Mouse (Mus musculus) limb, embryonic 15.5 days (tissue): ENCODE measurements around the gene Hist1h2ah. TPM values are rescaled to one million over a fixed set of nuclear protein-coding genes. Genes with fewer than 3 reads are reported as not detected.
"Not testable (repeated sequence)": the region's sequence is repeated elsewhere in the genome, so short reads cannot be mapped to it uniquely, and the experiment has no call there.

Experiments
- ATAC-seq: fragments of 200-750 bp; cut with Nextera tagmentation; 2 replicates; pipeline ENCODE4 v1.8.0; 2017; ENCODE audit warnings: low read depth, moderate TSS enrichment; ENCODE audit not compliant: insufficient number of reproducible peaks, low FRiP score, low TSS enrichment
- H3K27ac ChIP-seq: fragments of 300-500 bp; sonication (generic); 2 replicates; pipeline ENCODE4 v1.5.1; 2015; ENCODE audit warnings: moderate library complexity, mild to moderate bottlenecking, inconsistent platforms
- H3K27me3 ChIP-seq: fragments of 300-500 bp; sonication (generic); 2 replicates; pipeline ENCODE4 v1.6.1; 2015; ENCODE audit warnings: inconsistent platforms
- H3K36me3 ChIP-seq: fragments of 300-500 bp; sonication (generic); 2 replicates; pipeline ENCODE4 v1.6.1; 2015; ENCODE audit warnings: inconsistent platforms
- H3K4me1 ChIP-seq: fragments of 300-500 bp; sonication (generic); 2 replicates; pipeline ENCODE4 v1.6.1; 2015; ENCODE audit warnings: inconsistent platforms
- H3K4me2 ChIP-seq: fragments of 300-500 bp; sonication (generic); 2 replicates; pipeline ENCODE4 v1.6.1; 2015; ENCODE audit warnings: mild to moderate bottlenecking, inconsistent platforms
- H3K4me3 ChIP-seq: fragments of 300-500 bp; sonication (generic); 2 replicates; pipeline ENCODE4 v1.5.1; 2015; ENCODE audit warnings: mild to moderate bottlenecking, inconsistent platforms
- H3K9ac ChIP-seq: fragments of 300-500 bp; sonication (generic); 2 replicates; pipeline ENCODE4 v1.6.1; 2015; ENCODE audit warnings: inconsistent platforms
- H3K9me3 ChIP-seq: fragments of 300-500 bp; sonication (generic); 2 replicates; pipeline ENCODE4 v1.6.1; 2016; ENCODE audit warnings: inconsistent platforms
- WGBS: fragments of 180-500 bp; shearing (Covaris S2); methylation state at CpG from one replicate; pipeline ENCODE4 v1.1.7; 2015; 5-methylcytosine and 5-hydroxymethylcytosine counted together
- polyA plus RNA-seq: library from polyadenylated mRNA; unstranded; fragments of >200 nt; fragmentation: Nextera tagmentation; extraction: Ambion mirVana; gene quantifications from 2 replicates; pipeline ENCODE4 v1.2.1, GENCODE M21; 2015

The Hist1h2ah gene
- 4.7 and 7.2 TPM in 2 replicates for polyA plus RNA-seq

GRCm38 (mm10) chr13:22035267-22036148 lies at the start of gene Hist1h2ah, which contains the start of gene Hist1h2bk:
Gene Hist1h2ah, minus strand, starts transcription at chr13:22035568.
Gene Hist1h2bk, plus strand, starts transcription at chr13:22035870.
- not testable (repeated sequence) for H3K36me3 ChIP-seq, H3K9me3 ChIP-seq, H3K27me3 ChIP-seq
- Histone ChIP-seq H3K27ac (peak within 1 kb of the TSS; percentile 77), H3K4me1 (peaks cover 23% of the 10 kb centered on the region), H3K4me2 (peak within 1 kb of the TSS; percentile 52), H3K4me3 (peak within 1 kb of the TSS; percentile 43), H3K9ac (0 out of 2 replicates have a peak within 1 kb of the TSS, but pooled peaks have one; percentile 18)
- ATAC-seq: peak; percentile 97
- under 1% methylated on average over 24 of the region's 69 CpGs for WGBS

- not testable (repeated sequence) for H3K27ac ChIP-seq, H3K9ac ChIP-seq, H3K36me3 ChIP-seq, H3K27me3 ChIP-seq, ATAC-seq, H3K9me3 ChIP-seq, H3K4me1 ChIP-seq, H3K4me3 ChIP-seq, H3K4me2 ChIP-seq
- 72% methylated on average over 1 of the region's 1 CpGs for WGBS
These were observed 48.8 kb upstream of the Hist1h2ah start, which contains the start of gene Vmn1r188 for GRCm38 (mm10) chr13:22084140-22084539. Gene Vmn1r188, plus strand, starts transcription at chr13:22084440.

- 40% methylated on average over 1 of the region's 1 CpGs for WGBS
- no peak overlapping the region for H3K4me3 ChIP-seq
- H3K36me3 ChIP-seq: no peaks in the 10 kb centered on the region
- H3K4me2 ChIP-seq: no peak overlapping the region
- no peak overlapping the region for H3K9ac ChIP-seq
- H3K27ac ChIP-seq: no peak overlapping the region
- H3K9me3 ChIP-seq: no peaks in the 10 kb centered on the region
- H3K4me1 ChIP-seq: no peaks in the 10 kb centered on the region
- ATAC-seq: no peak
- H3K27me3 ChIP-seq: no peaks in the 10 kb centered on the region
These were observed 28.1 kb upstream of the Hist1h2ah start for GRCm38 (mm10) chr13:22063468-22063867.

GRCm38 (mm10) chr13:22061422-22061821 lies 26.1 kb upstream of the Hist1h2ah start:
- H3K9ac ChIP-seq: no peak overlapping the region
- H3K4me3 ChIP-seq: no peak overlapping the region
- H3K27me3 ChIP-seq: no peaks in the 10 kb centered on the region
- no peak overlapping the region for H3K4me2 ChIP-seq
- ATAC-seq: no peak
- no peak overlapping the region for H3K27ac ChIP-seq
- H3K9me3 ChIP-seq: no peaks in the 10 kb centered on the region
- no peaks in the 10 kb centered on the region for H3K36me3 ChIP-seq
- no peaks in the 10 kb centered on the region for H3K4me1 ChIP-seq
- 80% methylated on average over 1 of the region's 1 CpGs for WGBS

GRCm38 (mm10) chr13:22053754-22054153 lies 18.4 kb upstream of the Hist1h2ah start:
- ATAC-seq: no peak

GRCm38 (mm10) chr13:22051523-22051859 lies 16.1 kb upstream of the Hist1h2ah start:
- Histone ChIP-seq H3K4me3 (peak overlapping the region; percentile 49), H3K36me3 (no peaks in the 10 kb centered on the region), H3K27me3 (no peaks in the 10 kb centered on the region), H3K27ac (peak overlapping the region; percentile 86), H3K4me1 (peaks cover 3% of the 10 kb centered on the region; the same call in 1 of the 2 replicates), H3K4me2 (peak overlapping the region; percentile 62), H3K9ac (no peak overlapping the region), H3K9me3 (no peaks in the 10 kb centered on the region)
- no peak for ATAC-seq
- WGBS: 12% methylated on average over 5 of the region's 5 CpGs

More at GRCm38 (mm10) chr13:22053754-22054153, 18.4 kb upstream of the Hist1h2ah start:
- Histone ChIP-seq H3K4me2 (no peak overlapping the region), H3K9me3 (no peaks in the 10 kb centered on the region), H3K27me3 (no peaks in the 10 kb centered on the region), H3K4me3 (no peak overlapping the region), H3K36me3 (no peaks in the 10 kb centered on the region), H3K4me1 (peaks cover 3% of the 10 kb centered on the region; the same call in 1 of the 2 replicates), H3K9ac (no peak overlapping the region), H3K27ac (no peak overlapping the region)
- 95% methylated on average over 1 of the region's 1 CpGs for WGBS

GRCm38 (mm10) chr13:22050591-22051522 lies 15.5 kb upstream of the Hist1h2ah start:
- H3K36me3 ChIP-seq: no peaks in the 10 kb centered on the region
- WGBS: under 1% methylated on average over 52 of the region's 52 CpGs
- peak; percentile 92 for ATAC-seq
- peak overlapping the region; percentile 62 for H3K4me2 ChIP-seq
- no peaks in the 10 kb centered on the region for H3K9me3 ChIP-seq
- H3K9ac ChIP-seq: peak overlapping the region; percentile 31
- H3K27me3 ChIP-seq: no peaks in the 10 kb centered on the region
- peak overlapping the region; percentile 86 for H3K27ac ChIP-seq
- peak overlapping the region; percentile 49 for H3K4me3 ChIP-seq
- H3K4me1 ChIP-seq: peaks cover 3% of the 10 kb centered on the region; the same call in 1 of the 2 replicates

GRCm38 (mm10) chr13:22049737-22050440 lies 14.5 kb upstream of the Hist1h2ah start:
- Histone ChIP-seq H3K27me3 (no peaks in the 10 kb centered on the region), H3K9me3 (no peaks in the 10 kb centered on the region), H3K9ac (0 out of 2 replicates have a peak overlapping the region, but pooled peaks have one; percentile 10), H3K4me1 (peaks cover 4% of the 10 kb centered on the region; the same call in 1 of the 2 replicates), H3K4me2 (peak overlapping the region; percentile 62), H3K4me3 (peak overlapping the region; percentile 49), H3K27ac (peak overlapping the region; percentile 86), H3K36me3 (no peaks in the 10 kb centered on the region)
- no peak for ATAC-seq
- under 1% methylated on average over 14 of the region's 14 CpGs for WGBS

GRCm38 (mm10) chr13:22049041-22049440 lies 13.7 kb upstream of the Hist1h2ah start:
- no peak for ATAC-seq
- Histone ChIP-seq H3K27ac (no peak overlapping the region), H3K9me3 (no peaks in the 10 kb centered on the region), H3K4me3 (no peak overlapping the region), H3K27me3 (no peaks in the 10 kb centered on the region), H3K4me2 (no peak overlapping the region), H3K4me1 (peaks cover 9% of the 10 kb centered on the region; the same call in 1 of the 2 replicates), H3K36me3 (no peaks in the 10 kb centered on the region), H3K9ac (no peak overlapping the region)
- WGBS: 78% methylated on average over 2 of the region's 2 CpGs

GRCm38 (mm10) chr13:22045311-22045710 lies 9.9 kb upstream of the Hist1h2ah start:
- H3K4me3 ChIP-seq: no peak overlapping the region
- no peaks in the 10 kb centered on the region for H3K36me3 ChIP-seq
- no peaks in the 10 kb centered on the region for H3K27me3 ChIP-seq
- H3K27ac ChIP-seq: no peak overlapping the region
- WGBS: 58% methylated on average over 2 of the region's 2 CpGs
- ATAC-seq: no peak
- no peaks in the 10 kb centered on the region for H3K9me3 ChIP-seq
- no peak overlapping the region for H3K9ac ChIP-seq
- peaks cover 20% of the 10 kb centered on the region for H3K4me1 ChIP-seq
- no peak overlapping the region for H3K4me2 ChIP-seq
